Mouse (Mus musculus) liver, embryonic 14.5 days (tissue): ENCODE results near the gene Ccdc162. TPM values are rescaled to one million over a fixed set of nuclear protein-coding genes. Genes with fewer than 3 reads are reported as not detected.

Experiments used
- ATAC-seq: fragments of 200-750 bp; cut with Nextera tagmentation; 2 replicates; pipeline ENCODE4 v1.8.0; 2017; ENCODE audit warnings: moderate number of reproducible peaks, mild to moderate bottlenecking, moderate library complexity; ENCODE audit not compliant: insufficient read depth
- DNase-seq, 3 experiments: peaks; one replicate each; pipeline ENCODE4 v3.0.0-alpha.2; 2012 to 2013; ENCODE audit warnings: low read depth in 3 of 3, low spot score in 3 of 3
- H3K27ac ChIP-seq: fragments of 300-500 bp; sonication (generic); 2 replicates; pipeline ENCODE4 v1.5.1; 2014; ENCODE audit warnings: moderate library complexity, mild to moderate bottlenecking, control low read depth, inconsistent platforms
- H3K27me3 ChIP-seq: fragments of 300-500 bp; sonication (generic); 2 replicates; pipeline ENCODE4 v1.6.1; 2014; ENCODE audit warnings: mild to moderate bottlenecking, low read length, moderate library complexity; ENCODE audit not compliant: control insufficient read depth, insufficient read depth
- H3K36me3 ChIP-seq: fragments of 300-500 bp; sonication (generic); replicated peaks from 2 replicates; pipeline ENCODE4 v1.6.1; 2014; ENCODE audit warnings: low read depth; ENCODE audit not compliant: control insufficient read depth, insufficient read depth
- H3K4me1 ChIP-seq, 2 experiments: fragments of 200-500 bp in 1 of 2; fragments of 300-500 bp in 1 of 2; sonication (generic) in 1 of 2; replicated peaks; 2 replicates each; pipeline ENCODE4 v1.6.1; 2012 to 2014; ENCODE audit warnings: antibody characterized with exemption in 1 of 2, inconsistent platforms in 1 of 2, low read length in 1 of 2; ENCODE audit not compliant: control insufficient read depth in 2 of 2, insufficient read depth in 2 of 2
- H3K4me2 ChIP-seq: fragments of 300-500 bp; sonication (generic); 2 replicates; pipeline ENCODE4 v1.6.1; 2014; ENCODE audit warnings: low read depth, mild to moderate bottlenecking, control low read depth, moderate library complexity
- H3K4me3 ChIP-seq, 2 experiments: fragments of 200-500 bp in 1 of 2; fragments of 300-500 bp in 1 of 2; sonication (generic) in 1 of 2; 2 replicates each; pipeline ENCODE4 v1.5.1; 2012 to 2014; ENCODE audit warnings: low read depth in 2 of 2, low read length in 2 of 2, mild to moderate bottlenecking in 2 of 2, control low read depth in 1 of 2, inconsistent platforms in 1 of 2, moderate library complexity in 1 of 2; ENCODE audit not compliant: insufficient read depth in 1 of 2
- H3K9ac ChIP-seq: fragments of 300-500 bp; sonication (generic); replicated peaks from 2 replicates; pipeline ENCODE4 v1.6.1; 2014; ENCODE audit warnings: mild to moderate bottlenecking, control low read depth, moderate library complexity
- H3K9me3 ChIP-seq: fragments of 300-500 bp; sonication (generic); 2 replicates; pipeline ENCODE4 v1.6.1; 2016; ENCODE audit warnings: low read length, mixed read lengths; ENCODE audit not compliant: control insufficient read depth
- CTCF ChIP-seq: IDR thresholded peaks from 2 replicates; pipeline ENCODE4 v1.5.1; 2016; ENCODE audit warnings: antibody characterized with exemption, low read depth, control low read depth
- EP300 ChIP-seq: IDR thresholded peaks from 2 replicates; pipeline ENCODE4 v1.6.1; 2016; ENCODE audit warnings: antibody characterized with exemption, low read depth
- WGBS: fragments of 180-500 bp; shearing (Covaris S2); extraction: QIAGEN DNeasy Blood & Tissue Kit; methylation state at CpG from one replicate; pipeline ENCODE4 v1.1.7; 2014; ENCODE audit not compliant: insufficient replicate concordance; 5-methylcytosine and 5-hydroxymethylcytosine counted together
- polyA plus RNA-seq, 2 experiments: library from polyadenylated mRNA; depleted of rRNA in 1 of 2; stranded (reverse) in 1 of 2; unstranded in 1 of 2; fragments of >200 nt; fragmentation: Nextera tagmentation in 1 of 2; extraction: Ambion mirVana in 1 of 2; gene quantifications; 2 replicates each; pipeline versions ENCODE4 v1.2.1 to v1.2.3; 2012 to 2014

The Ccdc162 gene
- polyA plus RNA-seq, 2 experiments, result 0.07 to 0.10 TPM

DNA sequence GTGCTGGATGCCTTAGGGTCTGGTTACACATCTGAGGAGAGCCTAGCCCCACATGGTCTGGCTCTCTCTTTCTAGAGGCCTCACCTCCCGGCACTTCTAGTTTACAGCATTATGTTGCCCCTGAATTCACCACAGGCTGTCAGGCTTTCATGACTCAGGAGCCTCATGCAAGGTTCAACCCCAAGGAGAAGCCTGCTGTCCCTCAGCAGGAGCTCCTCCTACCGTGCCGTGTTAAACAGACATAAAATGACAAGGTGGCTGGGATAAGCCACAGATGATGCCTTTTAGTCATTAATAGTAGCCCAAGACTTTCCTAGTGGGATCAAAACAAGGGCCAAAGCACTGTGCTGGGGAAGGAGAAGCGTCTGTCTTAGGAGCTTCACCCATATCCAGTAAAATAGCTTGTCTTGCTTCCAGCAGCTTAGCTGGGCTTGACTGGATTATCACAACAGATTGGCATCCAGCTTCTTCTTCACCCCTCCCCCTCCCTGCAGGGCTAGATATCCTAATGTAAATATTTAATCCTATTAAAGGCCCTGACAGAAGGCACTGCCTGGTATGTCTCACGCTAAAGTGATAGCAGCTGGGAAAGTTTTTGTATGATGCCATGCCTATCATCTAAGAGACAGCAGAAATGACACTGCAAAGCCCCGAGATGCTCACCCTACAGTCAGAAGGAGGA, 64.2 kb downstream of the Ccdc162 start:
- Histone ChIP-seq H3K4me2 (no peak overlapping the region), H3K4me3 (no peak overlapping the region), H3K9me3 (no peaks in the 10 kb centered on the region), H3K4me1 (no peaks in the 10 kb centered on the region), H3K9ac (no peak overlapping the region), H3K27ac (no peak overlapping the region), H3K36me3 (no peaks in the 10 kb centered on the region), H3K27me3 (no peaks in the 10 kb centered on the region)
- WGBS, result 34% methylated on average over 6 of the region's 6 CpGs
- DNase-seq (no peak), ATAC-seq (no peak)
- no peak for TF ChIP-seq CTCF

DNA sequence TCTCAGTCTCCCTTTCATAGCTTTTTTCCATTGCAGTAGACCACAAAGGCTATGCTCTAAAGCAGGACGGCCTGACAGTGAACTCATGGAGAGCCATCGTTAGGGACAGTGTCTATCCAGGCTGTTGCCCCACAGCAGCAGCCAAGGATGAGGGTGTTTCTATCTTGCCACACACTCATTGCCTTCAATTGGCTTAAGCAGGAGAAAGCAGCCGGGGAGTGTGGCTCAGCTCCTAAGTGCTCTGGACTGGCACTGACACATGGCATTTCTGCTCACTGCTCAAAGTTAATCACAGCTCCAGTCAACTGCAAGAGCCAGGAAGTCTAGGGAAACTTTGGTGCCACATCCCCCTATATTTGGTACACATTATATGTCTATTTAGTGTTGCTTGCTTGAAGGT, 64.9 kb downstream of the Ccdc162 start:
- Histone ChIP-seq H3K9ac (no peak overlapping the region), H3K27me3 (no peaks in the 10 kb centered on the region), H3K9me3 (no peaks in the 10 kb centered on the region), H3K4me3 (no peak overlapping the region), H3K4me1 (no peaks in the 10 kb centered on the region), H3K27ac (no peak overlapping the region), H3K4me2 (no peak overlapping the region), H3K36me3 (no peaks in the 10 kb centered on the region)
- 65% methylated on average over 3 of the region's 3 CpGs for WGBS
- ATAC-seq (no peak), DNase-seq (no peak)
- no peak for TF ChIP-seq EP300
- no peak for TF ChIP-seq CTCF

DNA sequence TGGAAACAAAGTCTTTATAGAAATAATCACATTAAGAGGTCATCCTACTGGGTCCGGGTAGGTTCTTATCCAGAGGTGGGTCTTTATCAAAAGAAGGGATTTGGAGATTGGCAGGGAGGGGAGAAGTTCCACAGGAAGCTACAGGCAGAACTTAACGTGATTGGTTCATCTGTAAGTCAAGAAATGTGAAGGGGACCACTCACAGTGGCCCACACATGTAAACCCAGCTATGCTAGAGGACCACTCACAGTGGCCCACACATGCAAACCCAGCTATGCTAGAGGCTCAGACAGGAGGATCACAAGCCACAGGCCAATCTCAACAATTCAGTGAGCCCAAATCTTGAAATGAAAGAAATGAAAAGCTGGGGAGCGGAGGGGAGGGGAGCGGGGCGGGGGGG, 67.2 kb downstream of the Ccdc162 start:
- no peak overlapping the region for H3K4me2 ChIP-seq
- no peak overlapping the region for H3K27ac ChIP-seq
- H3K27me3 ChIP-seq, result no peaks in the 10 kb centered on the region

DNA sequence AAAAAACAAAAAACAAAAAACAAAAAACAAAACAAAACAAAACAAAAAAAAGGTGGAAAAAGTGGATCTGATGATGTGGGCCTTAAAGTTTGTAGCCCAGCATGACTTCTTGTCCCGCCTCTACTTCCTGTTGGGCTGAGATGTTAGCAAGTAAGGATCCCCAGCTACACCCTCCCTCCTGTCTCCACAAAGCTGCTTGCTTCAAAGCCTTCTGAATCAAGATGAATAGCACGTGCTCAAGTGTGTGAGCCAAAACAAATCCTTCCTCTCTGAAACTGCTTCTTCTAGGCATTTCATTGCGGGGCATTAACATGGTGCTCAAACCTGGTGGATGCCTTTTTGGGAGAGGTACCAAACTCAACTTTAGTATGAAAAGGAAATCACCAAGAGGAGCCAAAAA, 77.7 kb downstream of the Ccdc162 start:
- TF ChIP-seq CTCF, result no peak
- TF ChIP-seq EP300, result no peak

More for the DNA sequence above, 67.2 kb downstream of the Ccdc162 start:
- no peaks in the 10 kb centered on the region for H3K4me1 ChIP-seq
- no peaks in the 10 kb centered on the region for H3K36me3 ChIP-seq
- TF ChIP-seq CTCF (no peak), EP300 (no peak)
- DNase-seq (no peak), ATAC-seq (no peak)
- H3K9me3 ChIP-seq, result no peaks in the 10 kb centered on the region
- WGBS, result 71% methylated on average over 5 of the region's 5 CpGs
- no peak overlapping the region for H3K4me3 ChIP-seq
- no peak overlapping the region for H3K9ac ChIP-seq

DNA sequence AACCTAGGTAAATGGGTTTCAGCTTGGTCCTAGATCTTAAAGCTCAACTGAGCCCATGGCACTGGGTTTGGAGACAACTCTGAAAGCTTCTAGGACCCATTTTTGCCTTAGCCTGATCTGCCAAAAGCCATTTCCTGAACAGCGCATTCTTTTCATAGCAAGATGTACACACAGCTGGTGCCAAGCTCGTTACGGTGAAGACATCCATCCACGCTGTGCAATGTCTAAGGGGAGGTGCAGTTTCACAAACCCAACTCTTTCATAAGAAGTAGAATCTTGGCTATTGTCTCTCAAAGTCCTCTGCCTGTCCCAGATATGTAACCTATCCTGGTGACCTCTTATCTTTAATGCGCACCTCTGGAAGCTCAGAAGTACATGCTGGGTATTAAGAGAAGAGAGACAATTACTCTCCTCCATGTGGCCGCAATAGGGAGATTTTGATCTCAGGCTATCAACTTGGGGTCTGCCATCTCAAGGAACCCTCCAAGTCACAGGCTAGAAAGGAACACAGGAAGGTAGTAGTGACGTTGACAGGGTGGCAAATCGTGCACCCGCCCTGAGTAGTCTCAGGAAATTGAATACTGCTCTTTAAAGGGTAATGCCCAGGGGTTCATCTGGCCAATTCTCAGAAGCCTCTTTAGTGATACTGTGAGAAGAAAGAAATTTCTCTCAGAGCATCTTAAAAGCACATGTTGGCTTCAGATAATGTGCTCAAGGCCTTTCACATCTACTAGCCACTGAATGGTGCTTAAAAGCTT, 81.0 kb downstream of the Ccdc162 start:
- no peak for DNase-seq
- Histone ChIP-seq H3K4me1 (no peaks in the 10 kb centered on the region), H3K27me3 (no peaks in the 10 kb centered on the region), H3K4me3 (no peak overlapping the region), H3K36me3 (no peaks in the 10 kb centered on the region), H3K4me2 (no peak overlapping the region), H3K9ac (no peak overlapping the region), H3K9me3 (no peaks in the 10 kb centered on the region), H3K27ac (no peak overlapping the region)
- no peak for ATAC-seq
- WGBS, result 58% methylated on average over 9 of the region's 9 CpGs
- TF ChIP-seq EP300 (no peak), CTCF (no peak)

More for the DNA sequence above, 77.7 kb downstream of the Ccdc162 start:
- no peak overlapping the region for H3K27ac ChIP-seq
- no peaks in the 10 kb centered on the region for H3K4me1 ChIP-seq
- no peak overlapping the region for H3K4me3 ChIP-seq
- no peak overlapping the region for H3K9ac ChIP-seq
- ATAC-seq, result no peak
- H3K4me2 ChIP-seq, result no peak overlapping the region
- no peak for DNase-seq
- WGBS, result 47% methylated on average over 3 of the region's 3 CpGs
- H3K9me3 ChIP-seq, result no peaks in the 10 kb centered on the region
- H3K27me3 ChIP-seq, result no peaks in the 10 kb centered on the region
- no peaks in the 10 kb centered on the region for H3K36me3 ChIP-seq
